Mouse (Mus musculus) bone marrow, adult 2 months (tissue): ENCODE data around the gene Cacng7. TPM values are rescaled to one million over a fixed set of nuclear protein-coding genes. Genes with fewer than 3 reads are reported as not detected.

Source experiments
- H3K27ac ChIP-seq: fragments of 200-500 bp; 2 replicates; pipeline ENCODE4 v1.5.1; 2012; ENCODE audit warnings: low read depth, mild to moderate bottlenecking, control low read depth, inconsistent platforms, low read length; ENCODE audit not compliant: control insufficient read depth, poor library complexity, insufficient read depth
- H3K4me1 ChIP-seq: fragments of 200-500 bp; 2 replicates; pipeline ENCODE4 v1.6.1; 2011; ENCODE audit warnings: low read length; ENCODE audit not compliant: control insufficient read depth, insufficient read depth
- H3K4me3 ChIP-seq: fragments of 200-500 bp; replicated peaks from 2 replicates; pipeline ENCODE3; 2011; ENCODE audit warnings: mild to moderate bottlenecking, low read depth, low read length, control low read depth; ENCODE audit not compliant: control insufficient read depth
- CTCF ChIP-seq: fragments of 200-500 bp; IDR thresholded peaks from 2 replicates; pipeline ENCODE4 v1.5.1; 2011; ENCODE audit warnings: low read length, control low read depth; ENCODE audit not compliant: control insufficient read depth, insufficient read depth
- POLR2A ChIP-seq: fragments of 200-500 bp; IDR thresholded peaks from 2 replicates; pipeline ENCODE4 v1.6.1; 2011; ENCODE audit warnings: low read depth, mild to moderate bottlenecking, control low read depth, low read length, borderline replicate concordance; ENCODE audit not compliant: control insufficient read depth
- WGBS: fragments of 180-500 bp; shearing (Covaris S2); methylation state at CpG from one replicate; pipeline ENCODE4 v1.1.7; 2018; 5-methylcytosine and 5-hydroxymethylcytosine counted together
- polyA plus RNA-seq: library from polyadenylated mRNA; stranded (reverse); fragments of >200 nt; gene quantifications from 2 replicates; pipeline ENCODE4 v1.2.4, GENCODE M21; 2011; ENCODE audit warnings: low replicate concordance; ENCODE audit not compliant: missing spikeins, insufficient read depth, insufficient read length

The Cacng7 gene
- polyA plus RNA-seq, 1 experiment, result 2.0 TPM

DNA sequence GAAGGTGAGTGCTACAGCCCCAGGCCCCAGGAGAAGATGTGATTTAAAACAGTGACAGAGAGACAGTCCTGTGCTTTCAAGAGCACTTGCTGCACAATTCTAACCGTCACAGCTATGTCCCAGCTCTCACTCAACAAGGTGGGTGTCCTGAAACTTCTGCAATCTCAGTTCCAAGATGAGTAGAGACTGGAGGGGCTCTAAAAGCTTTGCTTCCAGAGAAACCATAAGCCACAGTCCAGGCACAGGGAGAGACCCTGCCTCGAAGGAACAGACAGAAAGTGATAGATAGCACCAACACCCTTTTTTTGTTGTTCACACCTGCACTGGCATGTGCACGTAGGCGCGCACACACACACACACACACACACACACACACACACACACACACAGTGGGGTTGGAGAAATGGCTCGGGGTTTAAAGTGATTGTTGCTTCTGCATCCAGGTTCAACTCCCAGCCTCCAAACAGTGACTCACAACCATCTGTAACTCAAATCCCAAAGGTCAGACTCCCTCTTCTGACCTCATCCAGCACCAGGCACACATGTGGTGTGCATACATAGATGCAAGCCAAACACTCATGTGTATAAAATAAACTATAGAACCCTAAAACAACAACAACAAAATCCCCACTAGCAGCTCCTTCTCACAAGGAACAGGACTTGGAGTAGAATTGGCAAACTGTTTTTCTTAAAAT lies 53.4 kb downstream of the Cacng7 start:
- TF ChIP-seq CTCF (no peak), POLR2A (no peak)
- Histone ChIP-seq H3K27ac (no peak overlapping the region), H3K4me1 (no peaks in the 10 kb centered on the region), H3K4me3 (no peak overlapping the region)
- 71% methylated on average over 6 of the region's 6 CpGs for WGBS

DNA sequence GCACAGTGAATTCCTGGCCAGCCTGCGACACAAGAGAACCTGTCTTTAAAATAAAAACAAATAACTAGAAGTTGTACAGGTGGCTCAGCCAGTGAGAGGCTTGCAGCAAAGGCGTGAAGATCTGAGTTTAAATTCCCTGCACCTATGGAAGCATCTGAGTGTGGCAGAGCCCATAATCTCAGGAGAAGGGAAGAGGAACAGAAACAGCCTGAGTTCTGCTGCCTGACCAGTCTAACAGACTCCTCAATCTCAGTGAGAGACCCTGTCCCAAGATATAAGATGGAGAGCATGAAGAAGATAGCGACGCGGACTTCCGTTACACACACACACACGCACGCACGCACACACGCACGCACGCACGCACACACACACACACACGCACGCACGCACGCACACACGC lies 55.0 kb downstream of the Cacng7 start:
- H3K4me3 ChIP-seq, result no peak overlapping the region
- TF ChIP-seq CTCF (no peak), POLR2A (no peak)
- H3K4me1 ChIP-seq, result no peaks in the 10 kb centered on the region
- no peak overlapping the region for H3K27ac ChIP-seq
- WGBS, result 87% methylated on average over 18 of the region's 18 CpGs

DNA sequence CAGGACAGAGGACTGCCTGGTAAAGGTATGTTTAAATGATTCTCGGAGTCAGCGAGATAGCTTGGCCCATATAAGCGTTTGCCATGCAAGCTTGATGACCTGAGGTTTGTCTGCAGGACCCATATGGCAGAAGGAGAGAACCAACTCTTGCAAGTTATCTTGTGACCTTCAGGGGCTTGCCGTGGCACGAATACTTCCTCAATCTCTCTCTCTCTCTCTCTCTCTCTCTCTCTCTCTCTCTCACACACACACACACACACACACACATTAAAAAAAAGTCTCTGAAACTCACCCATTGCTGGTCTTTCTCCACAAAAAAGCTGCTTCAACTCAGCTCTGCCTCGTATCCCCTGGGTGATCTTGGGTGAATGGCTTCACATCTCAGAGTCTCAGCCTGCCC lies 56.1 kb downstream of the Cacng7 start:
- 21% methylated on average over 6 of the region's 6 CpGs for WGBS
- Histone ChIP-seq H3K4me3 (no peak overlapping the region), H3K27ac (no peak overlapping the region), H3K4me1 (no peaks in the 10 kb centered on the region)
- no peak for TF ChIP-seq CTCF

DNA sequence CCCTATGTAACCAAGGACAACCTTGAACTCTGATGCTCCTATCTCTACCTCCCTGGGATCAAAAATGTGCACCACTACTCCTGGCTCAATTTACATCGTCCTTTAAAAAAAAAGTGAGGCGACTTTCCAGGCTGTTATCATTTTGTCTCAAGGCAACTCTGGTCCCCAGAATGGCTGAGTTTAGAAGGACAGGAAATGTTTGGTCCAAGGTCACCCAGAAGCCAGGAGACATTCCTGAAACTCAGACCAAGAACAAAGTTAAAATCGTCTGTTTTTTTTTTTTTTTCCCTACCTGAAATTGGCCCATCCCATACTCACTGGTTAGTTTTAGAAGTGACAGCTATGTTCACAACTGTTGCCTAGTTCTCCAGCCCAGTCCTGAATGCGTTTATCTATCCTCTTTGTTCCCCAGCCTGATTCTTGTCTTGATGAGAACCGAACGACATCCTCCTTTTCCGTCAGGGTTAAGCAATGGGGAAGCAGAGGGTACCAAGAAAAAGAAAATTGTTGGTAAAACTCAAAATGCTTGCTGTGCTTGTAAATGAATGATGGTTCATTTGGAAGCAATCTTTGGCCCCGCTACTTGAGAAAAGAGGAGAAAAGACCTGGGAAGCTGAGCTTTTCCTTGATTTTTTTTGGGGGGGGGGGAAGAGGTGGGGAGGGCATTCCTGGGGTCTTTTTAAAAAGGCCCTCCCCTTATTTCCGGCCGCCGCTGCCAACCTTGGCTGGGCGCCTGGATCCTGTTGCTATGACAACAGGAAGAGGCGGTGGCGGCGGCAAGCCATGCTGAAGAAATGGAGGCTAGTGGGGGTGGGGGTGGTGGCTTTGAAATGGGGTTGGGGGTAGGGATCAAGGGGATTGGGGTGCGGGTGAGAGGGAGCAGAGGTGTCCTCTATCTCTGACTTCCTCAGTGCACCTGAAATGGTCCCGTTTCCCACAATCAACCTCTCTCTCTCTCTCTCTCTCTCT lies 57.0 kb downstream of the Cacng7 start:
- no peak for TF ChIP-seq POLR2A
- no peak for TF ChIP-seq CTCF
- Histone ChIP-seq H3K4me1 (no peaks in the 10 kb centered on the region), H3K27ac (no peak overlapping the region), H3K4me3 (no peak overlapping the region)
- 3% methylated on average over 17 of the region's 17 CpGs for WGBS

DNA sequence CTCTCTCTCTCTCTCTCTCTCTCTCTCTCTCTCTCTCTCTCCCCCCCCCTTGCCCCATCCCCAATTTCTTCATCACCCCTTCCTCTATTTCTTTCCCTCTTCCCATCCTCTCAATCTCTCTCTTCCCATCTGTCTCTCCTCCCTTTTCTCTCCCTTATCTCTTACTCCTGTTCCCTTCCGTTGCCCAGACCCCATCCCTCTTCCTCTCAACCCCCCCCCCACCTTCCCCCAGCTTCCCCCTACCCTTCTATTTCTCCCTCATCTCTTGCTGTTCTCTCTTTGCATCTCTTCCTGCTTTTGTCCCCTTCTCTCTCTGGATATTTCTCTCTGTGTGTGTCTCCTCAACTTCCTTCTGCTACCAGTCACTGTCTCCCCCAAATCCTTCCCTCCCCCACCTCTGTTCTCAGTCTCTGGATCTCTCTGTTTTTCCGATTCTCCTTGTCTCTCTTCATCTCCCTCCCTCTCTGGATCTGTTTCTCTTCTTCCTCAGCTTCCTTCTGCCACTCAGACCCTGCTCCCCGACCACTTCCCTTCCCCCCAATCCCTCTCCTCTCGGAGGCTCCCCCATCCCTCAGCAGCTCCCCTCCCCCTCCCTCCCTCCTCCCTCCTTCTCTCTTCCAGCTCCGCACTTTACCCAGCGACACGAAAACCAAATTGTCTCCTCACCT lies 57.8 kb downstream of the Cacng7 start, which contains the start of gene Cacng8:
Gene Cacng8 (plus strand): TSS at position 271 of the 668 bp plus-strand sequence.
- H3K27ac ChIP-seq, result no peak within 1 kb of the TSS
- TF ChIP-seq POLR2A (no peak), CTCF (no peak)
- 3% methylated on average over 7 of the region's 7 CpGs for WGBS
- H3K4me3 ChIP-seq, result no peak within 1 kb of the TSS
- no peaks in the 10 kb centered on the region for H3K4me1 ChIP-seq

DNA sequence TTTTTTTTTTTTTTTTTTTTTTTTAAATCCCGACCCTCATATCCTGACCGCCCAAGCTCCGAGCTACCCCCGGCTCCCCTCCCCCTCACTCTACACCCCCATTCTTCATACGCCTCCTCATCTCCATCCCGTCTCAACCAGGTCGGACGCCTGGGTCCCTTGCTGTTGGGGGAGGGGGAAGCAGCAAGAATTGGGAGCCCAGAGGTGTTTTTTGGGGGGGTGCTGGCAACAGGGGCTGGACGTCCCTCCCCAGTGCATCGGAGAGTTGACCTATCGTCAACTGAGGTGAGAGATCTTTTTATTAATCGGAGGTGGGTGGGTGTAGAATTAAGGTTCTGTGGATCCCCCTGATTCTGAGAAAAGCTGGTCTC lies 58.3 kb downstream of the Cacng7 start:
- no peak overlapping the region for H3K4me3 ChIP-seq
- TF ChIP-seq POLR2A (no peak), CTCF (no peak)
- no peaks in the 10 kb centered on the region for H3K4me1 ChIP-seq
- no peak overlapping the region for H3K27ac ChIP-seq
- WGBS, result 19% methylated on average over 12 of the region's 12 CpGs

DNA sequence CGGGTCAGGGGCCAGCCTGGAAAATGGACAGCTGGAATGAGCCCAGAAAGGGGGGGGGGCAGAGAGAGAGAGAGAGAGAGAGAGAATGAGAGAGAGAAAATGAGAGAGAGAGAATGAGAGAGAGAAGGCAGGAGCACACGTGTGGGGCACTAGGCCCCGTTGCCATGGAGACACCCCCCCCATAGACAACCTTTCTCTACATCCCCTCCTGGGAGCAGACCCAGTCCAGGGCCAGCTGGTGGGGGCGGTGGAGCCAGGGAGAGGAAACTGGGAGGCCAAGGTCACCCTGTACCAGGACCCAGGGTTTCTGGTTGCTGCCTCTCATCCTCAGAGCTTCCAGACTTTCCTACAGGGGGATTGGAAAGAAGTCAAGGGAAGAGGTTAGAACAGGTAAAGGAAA lies 59.1 kb downstream of the Cacng7 start:
- no peak for TF ChIP-seq POLR2A
- TF ChIP-seq CTCF, result no peak

DNA sequence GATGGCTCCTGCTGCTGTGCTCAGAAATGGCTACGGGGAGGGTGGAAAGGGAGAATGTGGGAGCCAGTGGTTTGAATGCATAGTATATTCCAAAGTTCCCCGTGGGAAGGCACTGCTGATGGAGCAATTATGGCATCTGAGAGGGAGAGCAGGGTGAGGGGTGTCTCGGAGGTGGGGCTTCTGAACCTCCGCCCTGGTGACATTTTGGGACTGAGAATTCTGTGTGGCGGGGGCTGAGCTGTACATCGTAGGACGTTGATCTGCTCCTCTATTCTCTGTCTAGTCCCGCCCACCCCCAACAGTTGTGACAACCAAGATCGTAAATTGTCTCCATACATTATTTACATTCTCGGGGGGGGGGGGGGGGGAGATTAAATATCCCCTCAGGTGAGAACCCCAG lies 64.6 kb downstream of the Cacng7 start:
- no peak for TF ChIP-seq POLR2A
- TF ChIP-seq CTCF, result no peak
- 80% methylated on average over 10 of the region's 10 CpGs for WGBS
- H3K4me3 ChIP-seq, result no peak overlapping the region
- no peak overlapping the region for H3K27ac ChIP-seq
- no peaks in the 10 kb centered on the region for H3K4me1 ChIP-seq

More for the DNA sequence above, 59.1 kb downstream of the Cacng7 start:
- H3K4me3 ChIP-seq, result no peak overlapping the region
- no peaks in the 10 kb centered on the region for H3K4me1 ChIP-seq
- no peak overlapping the region for H3K27ac ChIP-seq
- 66% methylated on average over 4 of the region's 4 CpGs for WGBS
